Mouse (Mus musculus) forebrain, embryonic 14.5 days (tissue): ENCODE results near the gene Gstp1. TPM values are rescaled to one million over a fixed set of nuclear protein-coding genes. Genes with fewer than 3 reads are reported as not detected.

ENCODE experiments used
- ATAC-seq: fragments of 200-750 bp; cut with Nextera tagmentation; 2 replicates; pipeline ENCODE4 v1.8.0; 2017; ENCODE audit warnings: mild to moderate bottlenecking, moderate library complexity
- DNase-seq: peaks from one replicate; pipeline ENCODE4 v3.0.0-alpha.2; 2015; ENCODE audit warnings: low spot score
- H3K27ac ChIP-seq: fragments of 300-500 bp; sonication (generic); 2 replicates; pipeline ENCODE4 v1.5.1; 2014; ENCODE audit warnings: low read depth, mild to moderate bottlenecking, control low read depth, low read length, moderate library complexity
- H3K27me3 ChIP-seq: fragments of 300-500 bp; sonication (generic); replicated peaks from 2 replicates; pipeline ENCODE4 v1.6.1; 2014; ENCODE audit warnings: low read length, control low read depth, mixed read lengths; ENCODE audit not compliant: control insufficient read depth, insufficient read depth
- H3K36me3 ChIP-seq: fragments of 300-500 bp; sonication (generic); 2 replicates; pipeline ENCODE4 v1.6.1; 2014; ENCODE audit warnings: low read length, control low read depth; ENCODE audit not compliant: control insufficient read depth, insufficient read depth
- H3K4me1 ChIP-seq: fragments of 300-500 bp; sonication (generic); 2 replicates; pipeline ENCODE4 v1.6.1; 2014; ENCODE audit warnings: antibody characterized with exemption, low read length, control low read depth; ENCODE audit not compliant: control insufficient read depth, insufficient read depth
- H3K4me2 ChIP-seq: fragments of 300-500 bp; sonication (generic); 2 replicates; pipeline ENCODE4 v1.6.1; 2014; ENCODE audit warnings: mild to moderate bottlenecking, control low read depth, low read length
- H3K4me3 ChIP-seq: fragments of 300-500 bp; sonication (generic); 2 replicates; pipeline ENCODE4 v1.5.1; 2014; ENCODE audit warnings: low read depth, low read length, control low read depth
- H3K9ac ChIP-seq: fragments of 300-500 bp; sonication (generic); 2 replicates; pipeline ENCODE4 v1.6.1; 2014; ENCODE audit warnings: mild to moderate bottlenecking, low read length, control low read depth, moderate library complexity
- H3K9me3 ChIP-seq: fragments of 300-500 bp; sonication (generic); replicated peaks from 2 replicates; pipeline ENCODE4 v1.6.1; 2016; ENCODE audit warnings: low read length, control low read depth, mixed read lengths; ENCODE audit not compliant: control insufficient read depth
- WGBS: fragments of 180-500 bp; shearing (Covaris S2); extraction: QIAGEN DNeasy Blood & Tissue Kit; methylation state at CpG from one replicate; pipeline ENCODE4 v1.1.7; 2014; 5-methylcytosine and 5-hydroxymethylcytosine counted together
- polyA plus RNA-seq: library from polyadenylated mRNA; unstranded; fragments of >200 nt; fragmentation: Nextera tagmentation; extraction: Ambion mirVana; gene quantifications from 2 replicates; pipeline ENCODE4 v1.2.1, GENCODE M21; 2014

The Gstp1 gene
- polyA plus RNA-seq, 1 experiment from 2014 or later = 369 TPM

GRCm38 (mm10) chr19:3986334-3986733 is 51.5 kb downstream of the Gstp1 start, which contains the start of gene Acy3:
TSS of gene Acy3 (plus strand) at chr19:3986570.
- DNase-seq = peak; percentile 33

More at GRCm38 (mm10) chr19:3986334-3986733, 51.5 kb downstream of the Gstp1 start, which contains the start of gene Acy3:
- Histone ChIP-seq H3K4me3 (no peak within 1 kb of the TSS), H3K4me2 (no peak within 1 kb of the TSS), H3K27ac (no peak within 1 kb of the TSS), H3K9me3 (no peaks in the 10 kb centered on the region), H3K36me3 (no peaks in the 10 kb centered on the region), H3K9ac (no peak within 1 kb of the TSS), H3K4me1 (no peaks in the 10 kb centered on the region), H3K27me3 (no peaks in the 10 kb centered on the region)
- 18% methylated on average over 8 of the region's 8 CpGs for WGBS
- no peak for ATAC-seq

Other genes starting within 250 kb of the Gstp1 start
- gene Chka, start 186.2 kb downstream of the Gstp1 start, polyA plus RNA-seq = 32.0 and 49.5 TPM in 2 replicates
- gene Tcirg1, start 130.9 kb downstream of the Gstp1 start, polyA plus RNA-seq = 5.8 and 9.1 TPM in 2 replicates
- 243 and 301 TPM in 2 replicates for gene Ndufs8, start 125.2 kb downstream of the Gstp1 start, polyA plus RNA-seq
- gene Aldh3b1, start 108.2 kb downstream of the Gstp1 start, polyA plus RNA-seq = 1.9 and 2.0 TPM in 2 replicates
- gene Unc93b1, start 102.8 kb downstream of the Gstp1 start, polyA plus RNA-seq = 7.5 and 9.4 TPM in 2 replicates
- gene Aldh3b3, start 79.3 kb downstream of the Gstp1 start, polyA plus RNA-seq = not detected in 2 replicates
- 0.36 and 0.42 TPM in 2 replicates for gene Aldh3b2, start 65.7 kb downstream of the Gstp1 start, polyA plus RNA-seq
- 1.8 and 2.3 TPM in 2 replicates for gene Acy3, start 51.4 kb downstream of the Gstp1 start, polyA plus RNA-seq
- gene Tbx10, start 45.2 kb downstream of the Gstp1 start, polyA plus RNA-seq = not detected in 2 replicates
- 35.6 and 41.1 TPM in 2 replicates for gene Nudt8, start 37.4 kb downstream of the Gstp1 start, polyA plus RNA-seq
- gene Gm49405, start 37.4 kb downstream of the Gstp1 start, polyA plus RNA-seq = 2.2 and 3.8 TPM in 2 replicates
- gene Doc2g, start 34.7 kb downstream of the Gstp1 start, polyA plus RNA-seq = 3.2 and 5.4 TPM in 2 replicates
- gene Ndufv1, start 25.2 kb downstream of the Gstp1 start, polyA plus RNA-seq = 238 and 254 TPM in 2 replicates
- gene Gstp2, start 8.0 kb upstream of the Gstp1 start, polyA plus RNA-seq = 1.2 and 4.2 TPM in 2 replicates
- not detected in 2 replicates for gene Gstp3, start 21.6 kb upstream of the Gstp1 start, polyA plus RNA-seq
- not detected in 2 replicates for gene Cabp2, start 43.6 kb upstream of the Gstp1 start, polyA plus RNA-seq
- gene Cdk2ap2, start 59.2 kb upstream of the Gstp1 start, polyA plus RNA-seq = 88.6 and 91.7 TPM in 2 replicates
- 29.1 and 40.8 TPM in 2 replicates for gene Pitpnm1, start 62.0 kb upstream of the Gstp1 start, polyA plus RNA-seq
- gene Aip, start 87.9 kb upstream of the Gstp1 start, polyA plus RNA-seq = 85.2 and 94.4 TPM in 2 replicates
- not detected in 2 replicates for gene Gpr152, start 101.8 kb upstream of the Gstp1 start, polyA plus RNA-seq
- gene Cabp4, start 106.0 kb upstream of the Gstp1 start, polyA plus RNA-seq = 0.08 and 0.12 TPM in 2 replicates
- 134 and 154 TPM in 2 replicates for gene Coro1b, start 110.6 kb upstream of the Gstp1 start, polyA plus RNA-seq
- 0.24 TPM in 1 of 2 replicates, not detected in the other for gene Ptprcap, start 115.6 kb upstream of the Gstp1 start, polyA plus RNA-seq
- gene Rps6kb2, start 125.4 kb upstream of the Gstp1 start, polyA plus RNA-seq = 32.3 and 35.5 TPM in 2 replicates
- gene Carns1, start 137.5 kb upstream of the Gstp1 start, polyA plus RNA-seq = 3.9 and 4.2 TPM in 2 replicates
- 0.52 and 0.80 TPM in 2 replicates for gene Tbc1d10c, start 153.3 kb upstream of the Gstp1 start, polyA plus RNA-seq
- 608 and 689 TPM in 2 replicates for gene Ppp1ca, start 154.1 kb upstream of the Gstp1 start, polyA plus RNA-seq
- gene Rad9a, start 163.7 kb upstream of the Gstp1 start, polyA plus RNA-seq = 25.5 and 25.7 TPM in 2 replicates
- 0.61 and 0.85 TPM in 2 replicates for gene Clcf1, start 176.3 kb upstream of the Gstp1 start, polyA plus RNA-seq
- gene AC109138.7, start 176.4 kb upstream of the Gstp1 start, polyA plus RNA-seq = not detected in 2 replicates
- 17.6 and 19.0 TPM in 2 replicates for gene Pold4, start 193.9 kb upstream of the Gstp1 start, polyA plus RNA-seq
- gene Ssh3, start 231.2 kb upstream of the Gstp1 start, polyA plus RNA-seq = 4.0 and 4.3 TPM in 2 replicates
- 16.3 and 23.9 TPM in 2 replicates for gene Ankrd13d, start 245.2 kb upstream of the Gstp1 start, polyA plus RNA-seq